Mouse (Mus musculus) ES-E14 (cell line): Measurements from ENCODE around the gene Bach2.

ENCODE experiments used
- CHD2 ChIP-seq: IDR thresholded peaks from 2 replicates; pipeline ENCODE4 v1.6.1; 2014; ENCODE audit warnings: mild to moderate bottlenecking, low read depth, low read length, inconsistent platforms
- HCFC1 ChIP-seq: IDR thresholded peaks from 2 replicates; pipeline ENCODE4 v1.6.1; 2012; ENCODE audit warnings: low read length, inconsistent platforms, borderline replicate concordance; ENCODE audit not compliant: insufficient read depth
- MAFK ChIP-seq: IDR thresholded peaks from 2 replicates; pipeline ENCODE4 v1.6.1; 2014; ENCODE audit warnings: mild to moderate bottlenecking, low read depth, low read length, inconsistent platforms; ENCODE audit not compliant: insufficient read depth
- ZC3H11A ChIP-seq: IDR thresholded peaks from 2 replicates; pipeline ENCODE4 v1.6.1; 2012; ENCODE audit warnings: low read depth, mild to moderate bottlenecking, inconsistent platforms, low read length, borderline replicate concordance
- ZNF384 ChIP-seq: IDR thresholded peaks from 2 replicates; pipeline ENCODE4 v1.6.1; 2012; ENCODE audit warnings: low read depth, low read length, inconsistent platforms

GRCm38 (mm10) chr4:32414959-32415358 is 176.4 kb downstream of the Bach2 start:
- no peak for TF ChIP-seq ZNF384
- no peak for TF ChIP-seq MAFK
- no peak for TF ChIP-seq ZC3H11A
- no peak for TF ChIP-seq CHD2
- no peak for TF ChIP-seq HCFC1
